Mouse (Mus musculus): ENCODE data around the gene Foxj3. TPM values are rescaled to one million over a fixed set of nuclear protein-coding genes. Genes with fewer than 3 reads are reported as not detected.

Gene Foxj3
- polyA plus RNA-seq, 1 experiment from 2014 or later, result 21.4 TPM

GRCm38 (mm10) chr4:119524010-119524409 is 12.8 kb upstream of the Foxj3 start:
- H3K9ac ChIP-seq (ENCODE audit: low read length), result no peak overlapping the region
- H3K27ac ChIP-seq (ENCODE audit: low read depth, low read length), result no peak overlapping the region
- DNase-seq (ENCODE audit: low spot score), result no peak
- H3K9me3 ChIP-seq (ENCODE audit: control insufficient read depth, low read length), result no peaks in the 10 kb centered on the region
- no peak overlapping the region for H3K4me3 ChIP-seq (ENCODE audit: low read depth, low read length)
- no peak overlapping the region for H3K4me2 ChIP-seq (ENCODE audit: low read depth)
- no peaks in the 10 kb centered on the region for H3K4me1 ChIP-seq (ENCODE audit: control insufficient read depth, insufficient read depth, low read length)
- no peaks in the 10 kb centered on the region for H3K27me3 ChIP-seq (ENCODE audit: control insufficient read depth, insufficient read depth, low read length)
- WGBS, result 91% methylated on average over 1 of the region's 1 CpGs
- no peak for ATAC-seq (ENCODE audit: insufficient read depth, low FRiP score, low TSS enrichment)
- no peaks in the 10 kb centered on the region for H3K36me3 ChIP-seq (ENCODE audit: control insufficient read depth, insufficient read depth, low read length)

GRCm38 (mm10) chr4:119524466-119524865 is 12.3 kb upstream of the Foxj3 start:
- no peak for DNase-seq (ENCODE audit: low spot score)
- H3K9me3 ChIP-seq (ENCODE audit: control insufficient read depth, low read length), result no peaks in the 10 kb centered on the region
- no peak overlapping the region for H3K4me2 ChIP-seq (ENCODE audit: low read depth)
- no peaks in the 10 kb centered on the region for H3K36me3 ChIP-seq (ENCODE audit: control insufficient read depth, insufficient read depth, low read length)
- no peaks in the 10 kb centered on the region for H3K27me3 ChIP-seq (ENCODE audit: control insufficient read depth, insufficient read depth, low read length)
- ATAC-seq (ENCODE audit: insufficient read depth, low FRiP score, low TSS enrichment), result no peak
- WGBS, result 95% methylated on average over 2 of the region's 2 CpGs
- no peak overlapping the region for H3K27ac ChIP-seq (ENCODE audit: low read depth, low read length)
- no peak overlapping the region for H3K9ac ChIP-seq (ENCODE audit: low read length)
- H3K4me1 ChIP-seq (ENCODE audit: control insufficient read depth, insufficient read depth, low read length), result no peaks in the 10 kb centered on the region
- no peak overlapping the region for H3K4me3 ChIP-seq (ENCODE audit: low read depth, low read length)

DNA sequence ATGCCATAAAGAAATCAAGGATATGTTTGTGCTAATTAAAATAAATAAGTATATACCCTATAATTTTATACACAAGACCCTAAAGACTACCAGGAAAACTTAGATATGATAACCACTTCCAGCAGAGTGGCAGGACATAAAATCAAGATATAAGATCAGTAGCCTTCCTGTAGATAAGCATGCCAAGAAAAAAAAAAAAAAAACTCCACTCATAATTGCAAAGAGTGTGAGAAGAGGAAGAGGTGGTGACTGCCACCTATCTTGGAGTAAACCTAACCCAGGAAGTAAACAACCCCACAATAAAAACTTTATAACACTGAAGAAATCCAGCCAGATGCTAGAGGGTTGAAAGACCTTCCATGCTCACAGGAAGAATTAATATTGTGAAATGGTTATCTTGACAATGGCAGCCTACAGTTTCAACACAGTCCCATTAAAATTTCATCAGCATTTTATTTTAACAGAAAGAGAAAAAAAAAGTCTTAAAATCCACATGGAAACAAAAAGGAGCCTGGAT is 10.4 kb upstream of the Foxj3 start:
- H3K27me3 ChIP-seq (ENCODE audit: control insufficient read depth, insufficient read depth, low read length), result no peaks in the 10 kb centered on the region
- no peaks in the 10 kb centered on the region for H3K4me1 ChIP-seq (ENCODE audit: control insufficient read depth, insufficient read depth, low read length)
- H3K9ac ChIP-seq (ENCODE audit: low read length), result no peak overlapping the region
- H3K36me3 ChIP-seq (ENCODE audit: control insufficient read depth, insufficient read depth, low read length), result no peaks in the 10 kb centered on the region
- no peak overlapping the region for H3K4me3 ChIP-seq (ENCODE audit: low read depth, low read length)
- DNase-seq (ENCODE audit: low spot score) (no peak), ATAC-seq (ENCODE audit: insufficient read depth, low FRiP score, low TSS enrichment) (no peak)
- no peak overlapping the region for H3K4me2 ChIP-seq (ENCODE audit: low read depth)
- no peaks in the 10 kb centered on the region for H3K9me3 ChIP-seq (ENCODE audit: control insufficient read depth, low read length)
- H3K27ac ChIP-seq (ENCODE audit: low read depth, low read length), result no peak overlapping the region

DNA sequence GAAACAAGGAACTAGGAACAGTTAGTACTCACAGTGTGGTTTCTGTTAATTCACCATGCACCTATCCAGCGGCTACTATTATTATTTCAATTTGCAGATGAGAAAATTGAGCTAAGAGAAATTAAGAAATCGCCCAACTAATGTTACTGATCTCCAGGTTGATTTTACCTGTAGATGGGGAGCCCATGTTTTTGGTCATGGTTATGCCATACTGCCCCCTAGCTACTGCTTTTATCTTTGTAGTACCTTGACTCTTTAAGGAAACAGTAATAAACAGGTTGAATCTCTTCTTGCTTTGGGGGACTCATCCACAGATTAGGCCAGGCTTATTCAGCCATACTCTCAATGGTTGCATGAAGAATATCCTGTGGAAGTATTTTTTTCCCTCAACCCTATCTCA is 5.0 kb upstream of the Foxj3 start:
- no peak for DNase-seq (ENCODE audit: low spot score)
- H3K27me3 ChIP-seq (ENCODE audit: control insufficient read depth, insufficient read depth, low read length), result no peaks in the 10 kb centered on the region
- no peak overlapping the region for H3K4me3 ChIP-seq (ENCODE audit: low read depth, low read length)
- no peak overlapping the region for H3K9ac ChIP-seq (ENCODE audit: low read length)
- no peak for ATAC-seq (ENCODE audit: insufficient read depth, low FRiP score, low TSS enrichment)
- no peaks in the 10 kb centered on the region for H3K4me1 ChIP-seq (ENCODE audit: control insufficient read depth, insufficient read depth, low read length)
- no peak overlapping the region for H3K27ac ChIP-seq (ENCODE audit: low read depth, low read length)
- H3K36me3 ChIP-seq (ENCODE audit: control insufficient read depth, insufficient read depth, low read length), result no peaks in the 10 kb centered on the region
- WGBS, result 66% methylated on average over 2 of the region's 2 CpGs
- no peaks in the 10 kb centered on the region for H3K9me3 ChIP-seq (ENCODE audit: control insufficient read depth, low read length)
- H3K4me2 ChIP-seq (ENCODE audit: low read depth), result no peak overlapping the region

DNA sequence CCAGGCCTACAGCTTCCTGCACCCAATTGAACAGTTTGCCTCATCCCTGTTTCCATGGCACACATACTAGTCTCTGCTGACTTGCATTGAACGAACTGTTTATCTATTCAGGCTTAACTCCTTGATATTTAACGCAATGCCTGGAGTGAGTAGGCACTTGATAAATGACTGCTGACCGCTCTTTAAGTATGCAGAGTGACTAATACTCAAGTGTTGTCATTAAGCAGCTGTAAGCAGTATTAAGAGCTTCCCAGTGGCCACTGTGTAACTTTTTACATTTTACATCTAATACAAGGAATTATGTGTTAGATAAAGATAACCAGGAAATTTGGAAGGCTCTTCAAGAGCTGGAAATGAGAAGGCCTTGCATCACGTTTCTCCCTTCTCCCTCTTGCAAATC is 1.7 kb upstream of the Foxj3 start:
- Histone ChIP-seq H3K4me3 (ENCODE audit: low read depth, low read length) (no peak overlapping the region), H3K4me2 (ENCODE audit: low read depth) (no peak overlapping the region), H3K27ac (ENCODE audit: low read depth, low read length) (no peak overlapping the region), H3K9me3 (ENCODE audit: control insufficient read depth, low read length) (no peaks in the 10 kb centered on the region), H3K9ac (ENCODE audit: low read length) (no peak overlapping the region), H3K4me1 (ENCODE audit: control insufficient read depth, insufficient read depth, low read length) (no peaks in the 10 kb centered on the region), H3K27me3 (ENCODE audit: control insufficient read depth, insufficient read depth, low read length) (no peaks in the 10 kb centered on the region), H3K36me3 (ENCODE audit: control insufficient read depth, insufficient read depth, low read length) (no peaks in the 10 kb centered on the region)
- DNase-seq (ENCODE audit: low spot score) (no peak), ATAC-seq (ENCODE audit: insufficient read depth, low FRiP score, low TSS enrichment) (no peak)
- WGBS, result 70% methylated on average over 4 of the region's 4 CpGs

DNA sequence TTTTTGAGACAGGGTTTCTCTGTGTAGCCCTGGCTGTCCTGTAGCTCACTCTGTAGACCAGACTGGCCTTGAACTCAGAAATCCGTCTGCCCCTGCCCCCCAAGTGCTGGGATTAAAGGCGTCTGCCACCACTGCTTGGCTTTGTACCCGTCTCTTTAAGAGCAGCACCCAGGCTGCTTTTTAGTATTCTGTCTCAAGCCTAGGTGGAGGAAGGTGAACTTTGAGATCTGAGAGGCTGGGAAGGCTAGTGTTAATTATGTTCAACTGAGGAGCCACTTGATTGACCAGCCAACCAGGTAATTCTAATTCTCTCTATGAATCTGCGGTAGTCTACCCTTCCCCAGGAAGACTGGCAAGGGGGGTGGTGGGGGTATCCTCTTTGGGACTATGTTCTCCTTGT is 632 bp downstream of the Foxj3 start:
- no peaks in the 10 kb centered on the region for H3K36me3 ChIP-seq (ENCODE audit: control insufficient read depth, insufficient read depth, low read length)
- peaks cover 9% of the 10 kb centered on the region for H3K4me1 ChIP-seq (ENCODE audit: control insufficient read depth, insufficient read depth, low read length)
- no peak overlapping the region for H3K4me3 ChIP-seq (ENCODE audit: low read depth, low read length)
- no peaks in the 10 kb centered on the region for H3K9me3 ChIP-seq (ENCODE audit: control insufficient read depth, low read length)
- H3K9ac ChIP-seq (ENCODE audit: low read length), result no peak overlapping the region
- no peaks in the 10 kb centered on the region for H3K27me3 ChIP-seq (ENCODE audit: control insufficient read depth, insufficient read depth, low read length)
- H3K27ac ChIP-seq (ENCODE audit: low read depth, low read length), result no peak overlapping the region
- no peak for ATAC-seq (ENCODE audit: insufficient read depth, low FRiP score, low TSS enrichment)
- no peak for DNase-seq (ENCODE audit: low spot score)
- 83% methylated on average over 4 of the region's 4 CpGs for WGBS
- H3K4me2 ChIP-seq (ENCODE audit: low read depth), result no peak overlapping the region

GRCm38 (mm10) chr4:119539031-119539824 is 2.4 kb downstream of the Foxj3 start, which contains the start of gene Frg2f1:
Gene Frg2f1 (minus strand): TSS chr4:119539529.
- no peaks in the 10 kb centered on the region for H3K27me3 ChIP-seq (ENCODE audit: control insufficient read depth, insufficient read depth, low read length)
- H3K27ac ChIP-seq (ENCODE audit: low read depth, low read length), result peak within 1 kb of the TSS; percentile 97
- under 1% methylated on average over 40 of the region's 85 CpGs for WGBS
- no peaks in the 10 kb centered on the region for H3K36me3 ChIP-seq (ENCODE audit: control insufficient read depth, insufficient read depth, low read length)
- H3K4me2 ChIP-seq (ENCODE audit: low read depth), result peak within 1 kb of the TSS; percentile 76
- peak; percentile 90 for ATAC-seq (ENCODE audit: insufficient read depth, low FRiP score, low TSS enrichment)
- H3K9me3 ChIP-seq (ENCODE audit: control insufficient read depth, low read length), result no peaks in the 10 kb centered on the region
- peak; percentile 95 for DNase-seq (ENCODE audit: low spot score)
- H3K4me1 ChIP-seq (ENCODE audit: control insufficient read depth, insufficient read depth, low read length), result peaks cover 9% of the 10 kb centered on the region
- H3K9ac ChIP-seq (ENCODE audit: low read length), result peak within 1 kb of the TSS; percentile 95
- peak within 1 kb of the TSS; percentile 95 for H3K4me3 ChIP-seq (ENCODE audit: low read depth, low read length)

DNA sequence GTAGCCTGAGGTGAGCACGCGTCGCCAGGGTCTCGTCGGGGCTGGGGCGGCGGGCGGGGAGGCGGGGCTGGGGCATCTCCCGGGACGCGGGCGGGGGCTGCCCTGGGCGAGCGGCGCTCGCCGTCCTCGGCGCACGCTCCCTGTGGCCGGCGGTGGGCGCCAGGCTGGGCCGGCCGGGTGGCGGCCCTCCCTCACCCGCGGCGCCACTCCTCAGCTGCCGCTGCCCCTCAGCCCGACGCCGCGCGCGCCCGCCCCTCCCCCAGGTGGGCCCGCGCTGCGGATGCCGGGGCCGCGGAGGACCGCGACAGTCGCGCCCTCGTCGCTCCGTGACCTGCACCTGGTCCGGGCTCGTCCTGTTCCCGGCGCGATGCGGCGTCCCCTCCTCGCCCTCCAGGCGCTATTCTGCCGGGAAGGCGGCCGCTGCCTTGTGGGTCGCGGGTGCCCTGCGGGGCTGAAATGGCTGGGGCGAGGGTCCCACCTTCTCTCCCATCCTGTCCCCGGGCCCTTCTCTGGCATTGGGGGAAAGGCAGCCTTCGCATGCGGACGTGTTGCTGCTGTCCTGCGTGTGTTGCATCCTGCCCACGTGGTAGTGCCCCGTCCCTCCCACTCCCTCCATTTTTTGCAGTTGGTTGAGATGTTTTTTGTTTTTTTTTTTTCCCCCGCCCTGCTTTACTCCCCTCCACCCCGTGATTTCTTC is 3.2 kb downstream of the Foxj3 start:
- Histone ChIP-seq H3K9me3 (ENCODE audit: control insufficient read depth, low read length) (no peaks in the 10 kb centered on the region), H3K9ac (ENCODE audit: low read length) (peak overlapping the region; percentile 95), H3K4me1 (ENCODE audit: control insufficient read depth, insufficient read depth, low read length) (peaks cover 9% of the 10 kb centered on the region), H3K27ac (ENCODE audit: low read depth, low read length) (peak overlapping the region; percentile 97), H3K4me2 (ENCODE audit: low read depth) (peak overlapping the region; percentile 76), H3K27me3 (ENCODE audit: control insufficient read depth, insufficient read depth, low read length) (no peaks in the 10 kb centered on the region), H3K4me3 (ENCODE audit: low read depth, low read length) (peak overlapping the region; percentile 95), H3K36me3 (ENCODE audit: control insufficient read depth, insufficient read depth, low read length) (no peaks in the 10 kb centered on the region)
- ATAC-seq (ENCODE audit: insufficient read depth, low FRiP score, low TSS enrichment) (peak; percentile 91), DNase-seq (ENCODE audit: low spot score) (peak; percentile 63)
- WGBS, result under 1% methylated on average over 34 of the region's 76 CpGs

Data from neural tube, embryonic 11.5 days (tissue).